Mouse (Mus musculus): ENCODE results near the gene Prkcsh. TPM values are rescaled to one million over a fixed set of nuclear protein-coding genes. Genes with fewer than 3 reads are reported as not detected.

The Prkcsh gene
- 56.3 and 56.6 TPM in 2 replicates for polyA plus RNA-seq (2014; fragmentation: Nextera tagmentation; extraction: Ambion mirVana)

- peak within 1 kb of the TSS; percentile 77 for H3K4me2 ChIP-seq (ENCODE audit: low read length)
- peaks cover 9 to 14% of the 10 kb centered on the region in 2 experiments for H3K4me1 ChIP-seq (ENCODE audit: control insufficient read depth in 2 of 2, insufficient read depth in 2 of 2, low read length in 2 of 2)
- peaks cover 36% of the 10 kb centered on the region for H3K36me3 ChIP-seq (ENCODE audit: control insufficient read depth, insufficient read depth, low read length)
- peak within 1 kb of the TSS; percentile 79 for H3K9ac ChIP-seq (ENCODE audit: low read length)
- H3K27ac ChIP-seq (replicated peaks in 1 of 2; ENCODE audit: control insufficient read depth in 1 of 2, insufficient read depth in 1 of 2, low read depth in 2 of 2, low read length in 2 of 2), result peak within 1 kb of the TSS; percentile 52 to 68
- peak; percentile 99 for ATAC-seq (ENCODE audit: insufficient number of reproducible peaks, insufficient read depth, low FRiP score, low read depth)
- H3K4me3 ChIP-seq (ENCODE audit: control insufficient read depth in 1 of 2, insufficient read depth in 1 of 2, low read depth in 1 of 2, low read length in 2 of 2), result peak within 1 kb of the TSS; percentile 62 to 74
- no peaks in the 10 kb centered on the region for H3K9me3 ChIP-seq (ENCODE audit: control insufficient read depth, low read length)
- 7% methylated on average over 57 of the region's 57 CpGs for WGBS
- H3K27me3 ChIP-seq (ENCODE audit: control insufficient read depth, insufficient read depth, low read length), result peaks cover 7% of the 10 kb centered on the region
These were observed at the start of gene Prkcsh, which contains the start of gene Ccdc151 for GRCm38 (mm10) chr9:22002194-22003162. Prkcsh (plus strand) TSS chr9:22002806. Ccdc151 (minus strand) TSS chr9:22002634.

- no peaks in the 10 kb centered on the region for H3K27me3 ChIP-seq (ENCODE audit: control insufficient read depth, insufficient read depth, low read length)
- H3K4me1 ChIP-seq (ENCODE audit: control insufficient read depth in 2 of 2, insufficient read depth in 2 of 2, low read length in 2 of 2), result peaks cover 3 to 10% of the 10 kb centered on the region in 2 experiments; a peak in 2 of 4 replicates
- no peaks in the 10 kb centered on the region for H3K9me3 ChIP-seq (ENCODE audit: control insufficient read depth, low read length)
- 12% methylated on average over 3 of the region's 3 CpGs for WGBS
- H3K36me3 ChIP-seq (ENCODE audit: control insufficient read depth, insufficient read depth, low read length), result 0 out of 2 replicates have a peak, but pooled peaks cover 9% of the 10 kb centered on the region
- ATAC-seq (ENCODE audit: insufficient number of reproducible peaks, insufficient read depth, low FRiP score, low read depth), result no peak
- H3K9ac ChIP-seq (ENCODE audit: low read length), result no peak overlapping the region
- no peak overlapping the region for H3K27ac ChIP-seq (replicated peaks in 1 of 2; ENCODE audit: control insufficient read depth in 1 of 2, insufficient read depth in 1 of 2, low read depth in 2 of 2, low read length in 2 of 2)
- H3K4me2 ChIP-seq (ENCODE audit: low read length), result no peak overlapping the region
- H3K4me3 ChIP-seq (ENCODE audit: control insufficient read depth in 1 of 2, insufficient read depth in 1 of 2, low read depth in 1 of 2, low read length in 2 of 2), result no peak overlapping the region
These were observed 49.0 kb upstream of the Prkcsh start for GRCm38 (mm10) chr9:21953600-21953999.

DNA sequence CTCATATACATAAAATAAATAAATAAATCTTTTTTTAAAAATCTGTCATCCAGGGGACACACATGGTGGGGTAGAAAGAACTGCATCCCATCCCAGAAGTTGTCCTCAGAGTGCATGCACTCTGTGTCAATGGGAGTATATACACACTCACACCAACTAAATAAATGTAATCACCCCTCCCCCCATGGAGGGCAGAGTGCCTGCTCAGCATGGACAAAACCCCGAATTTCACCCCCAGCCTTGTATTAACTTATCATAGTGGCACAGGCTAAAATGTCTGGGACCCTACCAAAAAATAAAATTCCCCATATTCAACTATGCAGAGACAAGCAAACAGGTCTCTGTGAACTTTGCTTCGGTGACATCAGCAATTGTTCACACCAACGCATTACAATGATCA is 48.0 kb upstream of the Prkcsh start:
- WGBS, result 86% methylated on average over 3 of the region's 3 CpGs
- H3K4me2 ChIP-seq (ENCODE audit: low read length), result peak overlapping the region; percentile 69; the same call in 1 of the 2 replicates
- no peak overlapping the region for H3K4me3 ChIP-seq (ENCODE audit: control insufficient read depth in 1 of 2, insufficient read depth in 1 of 2, low read depth in 1 of 2, low read length in 2 of 2)
- 0 out of 2 replicates have a peak, but pooled peaks cover 9% of the 10 kb centered on the region for H3K36me3 ChIP-seq (ENCODE audit: control insufficient read depth, insufficient read depth, low read length)
- H3K9ac ChIP-seq (ENCODE audit: low read length), result no peak overlapping the region
- H3K27me3 ChIP-seq (ENCODE audit: control insufficient read depth, insufficient read depth, low read length), result no peaks in the 10 kb centered on the region
- H3K27ac ChIP-seq (replicated peaks in 1 of 2; ENCODE audit: control insufficient read depth in 1 of 2, insufficient read depth in 1 of 2, low read depth in 2 of 2, low read length in 2 of 2), result no peak overlapping the region
- no peaks in the 10 kb centered on the region for H3K9me3 ChIP-seq (ENCODE audit: control insufficient read depth, low read length)
- peaks cover 3 to 10% of the 10 kb centered on the region in 2 experiments; a peak in 2 of 4 replicates for H3K4me1 ChIP-seq (ENCODE audit: control insufficient read depth in 2 of 2, insufficient read depth in 2 of 2, low read length in 2 of 2)
- no peak for ATAC-seq (ENCODE audit: insufficient number of reproducible peaks, insufficient read depth, low FRiP score, low read depth)

DNA sequence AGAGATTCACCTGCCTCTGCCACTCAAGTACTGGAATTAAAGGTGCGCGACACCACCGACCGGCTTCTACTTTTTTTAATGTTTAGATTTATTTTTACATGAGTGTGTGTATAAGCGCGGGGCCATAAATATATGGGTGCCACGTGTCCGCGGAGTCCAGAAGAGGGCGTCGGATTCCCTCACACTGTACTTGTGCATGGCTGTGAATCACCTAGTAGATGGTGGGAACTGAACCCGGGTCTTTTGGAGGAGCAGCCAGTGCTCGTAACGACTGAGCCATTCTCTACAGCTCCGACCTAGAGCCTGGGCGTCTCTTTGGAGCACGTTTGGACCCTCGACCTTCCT is 47.4 kb upstream of the Prkcsh start:
- WGBS, result 2% methylated on average over 18 of the region's 18 CpGs
- Histone ChIP-seq H3K9me3 (ENCODE audit: control insufficient read depth, low read length) (no peaks in the 10 kb centered on the region), H3K9ac (ENCODE audit: low read length) (peak overlapping the region; percentile 77), H3K4me3 (ENCODE audit: control insufficient read depth in 1 of 2, insufficient read depth in 1 of 2, low read depth in 1 of 2, low read length in 2 of 2) (peak overlapping the region; percentile 59 to 74), H3K27ac (replicated peaks in 1 of 2; ENCODE audit: control insufficient read depth in 1 of 2, insufficient read depth in 1 of 2, low read depth in 2 of 2, low read length in 2 of 2) (peak overlapping the region; percentile 78 to 86), H3K4me1 (ENCODE audit: control insufficient read depth in 2 of 2, insufficient read depth in 2 of 2, low read length in 2 of 2) (peaks cover 3 to 10% of the 10 kb centered on the region in 2 experiments; a peak in 2 of 4 replicates), H3K36me3 (ENCODE audit: control insufficient read depth, insufficient read depth, low read length) (0 out of 2 replicates have a peak, but pooled peaks cover 9% of the 10 kb centered on the region), H3K4me2 (ENCODE audit: low read length) (peak overlapping the region; percentile 69), H3K27me3 (ENCODE audit: control insufficient read depth, insufficient read depth, low read length) (0 out of 2 replicates have a peak, but pooled peaks cover under 1% of the 10 kb centered on the region)
- ATAC-seq (ENCODE audit: insufficient number of reproducible peaks, insufficient read depth, low FRiP score, low read depth), result 0 out of 2 replicates have a peak, but pooled peaks have one; percentile 36

- peak within 1 kb of the TSS; percentile 59 to 74 for H3K4me3 ChIP-seq (ENCODE audit: control insufficient read depth in 1 of 2, insufficient read depth in 1 of 2, low read depth in 1 of 2, low read length in 2 of 2)
- H3K36me3 ChIP-seq (ENCODE audit: control insufficient read depth, insufficient read depth, low read length), result 0 out of 2 replicates have a peak, but pooled peaks cover 9% of the 10 kb centered on the region
These were observed 46.9 kb upstream of the Prkcsh start, which contains the start of gene Swsap1 for GRCm38 (mm10) chr9:21955570-21956281. Swsap1 (plus strand) TSS chr9:21955755.

DNA sequence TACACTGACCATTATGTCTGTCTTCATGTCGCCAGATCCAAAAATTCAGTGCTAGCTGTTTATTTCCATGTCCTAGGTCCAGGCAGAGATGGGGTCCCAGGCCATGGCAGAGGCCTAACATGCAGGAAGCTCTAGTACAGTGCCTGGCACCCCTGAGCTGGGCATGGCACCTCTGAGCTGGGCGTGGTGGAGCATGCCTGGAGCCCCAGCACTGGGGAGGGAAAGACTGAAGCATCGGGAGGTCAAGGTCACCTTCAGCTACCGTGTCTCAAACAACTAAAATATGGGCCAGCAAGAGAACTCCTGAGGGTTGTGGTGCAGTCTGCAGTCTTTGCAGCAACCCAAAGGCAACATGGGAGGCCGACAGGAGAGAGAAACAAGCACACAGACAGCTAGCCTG is 44.2 kb upstream of the Prkcsh start:
- no peak overlapping the region for H3K4me2 ChIP-seq (ENCODE audit: low read length)
- peaks cover 16 to 36% of the 10 kb centered on the region in 2 experiments for H3K4me1 ChIP-seq (ENCODE audit: control insufficient read depth in 2 of 2, insufficient read depth in 2 of 2, low read length in 2 of 2)
- no peak overlapping the region for H3K27ac ChIP-seq (replicated peaks in 1 of 2; ENCODE audit: control insufficient read depth in 1 of 2, insufficient read depth in 1 of 2, low read depth in 2 of 2, low read length in 2 of 2)
- peaks cover 19% of the 10 kb centered on the region for H3K27me3 ChIP-seq (ENCODE audit: control insufficient read depth, insufficient read depth, low read length)
- H3K36me3 ChIP-seq (ENCODE audit: control insufficient read depth, insufficient read depth, low read length), result 0 out of 2 replicates have a peak, but pooled peaks cover 9% of the 10 kb centered on the region
- no peak overlapping the region for H3K9ac ChIP-seq (ENCODE audit: low read length)
- no peak overlapping the region for H3K4me3 ChIP-seq (ENCODE audit: control insufficient read depth in 1 of 2, insufficient read depth in 1 of 2, low read depth in 1 of 2, low read length in 2 of 2)
- 64% methylated on average over 5 of the region's 5 CpGs for WGBS
- ATAC-seq (ENCODE audit: insufficient number of reproducible peaks, insufficient read depth, low FRiP score, low read depth), result no peak
- no peaks in the 10 kb centered on the region for H3K9me3 ChIP-seq (ENCODE audit: control insufficient read depth, low read length)

More at GRCm38 (mm10) chr9:21955570-21956281, 46.9 kb upstream of the Prkcsh start, which contains the start of gene Swsap1:
- H3K4me1 ChIP-seq (ENCODE audit: control insufficient read depth in 2 of 2, insufficient read depth in 2 of 2, low read length in 2 of 2), result peaks cover 3 to 12% of the 10 kb centered on the region in 2 experiments; a peak in 3 of 4 replicates
- ATAC-seq (ENCODE audit: insufficient number of reproducible peaks, insufficient read depth, low FRiP score, low read depth), result peak; percentile 96
- H3K4me2 ChIP-seq (ENCODE audit: low read length), result peak within 1 kb of the TSS; percentile 69
- H3K27me3 ChIP-seq (ENCODE audit: control insufficient read depth, insufficient read depth, low read length), result peaks cover 6% of the 10 kb centered on the region
- WGBS, result under 1% methylated on average over 53 of the region's 54 CpGs
- H3K9me3 ChIP-seq (ENCODE audit: control insufficient read depth, low read length), result no peaks in the 10 kb centered on the region
- H3K9ac ChIP-seq (ENCODE audit: low read length), result peak within 1 kb of the TSS; percentile 77
- H3K27ac ChIP-seq (replicated peaks in 1 of 2; ENCODE audit: control insufficient read depth in 1 of 2, insufficient read depth in 1 of 2, low read depth in 2 of 2, low read length in 2 of 2), result peak within 1 kb of the TSS; percentile 86 to 91

DNA sequence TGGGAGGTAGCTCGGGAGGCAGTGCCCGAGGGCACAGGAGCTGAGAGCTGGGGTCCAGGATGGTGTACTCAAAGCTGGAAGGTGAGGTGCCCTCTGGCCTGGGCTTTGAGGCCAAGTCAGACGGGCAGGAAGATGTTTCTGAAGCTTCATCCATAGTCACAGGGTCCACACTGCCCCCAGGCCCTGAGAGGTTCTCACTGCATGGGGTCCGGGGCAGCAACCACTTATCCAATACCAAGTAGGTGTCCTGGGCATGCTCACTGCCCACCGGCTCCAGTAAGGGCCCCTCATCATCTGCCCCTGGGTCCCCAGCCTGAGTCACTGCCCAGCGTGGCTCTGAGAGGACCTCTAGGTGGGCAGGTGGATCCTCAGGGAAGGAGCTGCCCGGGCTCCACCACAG is 43.4 kb upstream of the Prkcsh start:
- Histone ChIP-seq H3K9me3 (ENCODE audit: control insufficient read depth, low read length) (no peaks in the 10 kb centered on the region), H3K9ac (ENCODE audit: low read length) (no peak overlapping the region), H3K27ac (replicated peaks in 1 of 2; ENCODE audit: control insufficient read depth in 1 of 2, insufficient read depth in 1 of 2, low read depth in 2 of 2, low read length in 2 of 2) (no peak overlapping the region), H3K4me1 (ENCODE audit: control insufficient read depth in 2 of 2, insufficient read depth in 2 of 2, low read length in 2 of 2) (peaks cover 20 to 42% of the 10 kb centered on the region in 2 experiments), H3K27me3 (ENCODE audit: control insufficient read depth, insufficient read depth, low read length) (peaks cover 19% of the 10 kb centered on the region), H3K36me3 (ENCODE audit: control insufficient read depth, insufficient read depth, low read length) (0 out of 2 replicates have a peak, but pooled peaks cover 9% of the 10 kb centered on the region), H3K4me3 (ENCODE audit: control insufficient read depth in 1 of 2, insufficient read depth in 1 of 2, low read depth in 1 of 2, low read length in 2 of 2) (no peak overlapping the region), H3K4me2 (ENCODE audit: low read length) (no peak overlapping the region)
- ATAC-seq (ENCODE audit: insufficient number of reproducible peaks, insufficient read depth, low FRiP score, low read depth), result no peak
- 91% methylated on average over 7 of the region's 7 CpGs for WGBS

All from heart, embryonic 14.5 days (tissue).